Mouse (Mus musculus): ENCODE measurements around the gene Map6. TPM values are rescaled to one million over a fixed set of nuclear protein-coding genes. Genes with fewer than 3 reads are reported as not detected.
A peak's percentile ranks its signal among the peaks of the same experiment; 100 is the strongest.

The Map6 gene
- total RNA-seq, 2 experiments from 2014 or later, result 3.0 to 4.3 TPM

DNA sequence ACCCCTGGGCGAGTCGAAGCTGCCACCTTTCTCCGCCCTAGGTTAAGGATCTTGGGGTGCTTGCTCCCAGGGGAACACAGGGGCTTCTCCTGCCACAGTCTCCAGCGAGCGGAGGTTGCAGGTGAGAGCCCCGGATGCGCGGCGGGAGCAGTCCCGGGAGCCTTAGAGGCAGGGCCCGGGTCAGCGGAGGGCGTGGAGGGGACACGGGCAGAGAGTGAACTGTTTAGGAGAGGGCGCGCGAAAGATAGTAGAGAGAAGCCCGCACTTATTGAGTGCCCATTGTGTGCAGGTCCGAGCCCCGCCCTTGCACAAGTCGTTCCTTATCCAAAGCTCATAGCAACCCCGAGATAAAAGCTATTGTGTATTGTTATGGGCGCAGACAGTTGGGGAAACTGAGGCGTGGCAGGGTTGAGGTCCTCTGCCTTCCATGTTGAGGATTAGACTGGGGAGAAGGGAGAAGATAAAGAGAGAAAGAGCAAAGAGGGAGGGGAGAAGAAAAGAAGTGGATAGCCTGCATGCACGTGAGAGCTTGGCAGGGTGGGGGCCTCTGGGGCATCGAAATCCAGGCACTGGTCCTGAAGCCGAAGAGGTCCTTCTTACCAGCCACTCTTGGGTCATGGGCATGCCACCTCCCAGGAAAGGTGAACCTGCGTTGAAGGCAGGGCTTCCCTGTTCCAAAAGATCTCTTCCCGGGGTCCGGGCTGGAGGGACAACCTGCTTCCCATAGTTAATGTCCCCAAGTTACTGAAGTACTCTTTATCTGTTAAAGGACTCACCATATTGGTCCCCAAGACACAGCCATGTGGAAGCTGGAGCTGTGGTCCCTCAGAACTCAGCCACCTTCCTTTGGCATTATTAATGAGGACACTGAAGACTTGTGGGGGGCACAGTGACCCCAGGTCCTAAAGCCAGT, 115.1 kb downstream of the Map6 start:
- DNase-seq, result peak; percentile 44
- intact Hi-C loops (cut with DNase I), result no loop called here

DNA sequence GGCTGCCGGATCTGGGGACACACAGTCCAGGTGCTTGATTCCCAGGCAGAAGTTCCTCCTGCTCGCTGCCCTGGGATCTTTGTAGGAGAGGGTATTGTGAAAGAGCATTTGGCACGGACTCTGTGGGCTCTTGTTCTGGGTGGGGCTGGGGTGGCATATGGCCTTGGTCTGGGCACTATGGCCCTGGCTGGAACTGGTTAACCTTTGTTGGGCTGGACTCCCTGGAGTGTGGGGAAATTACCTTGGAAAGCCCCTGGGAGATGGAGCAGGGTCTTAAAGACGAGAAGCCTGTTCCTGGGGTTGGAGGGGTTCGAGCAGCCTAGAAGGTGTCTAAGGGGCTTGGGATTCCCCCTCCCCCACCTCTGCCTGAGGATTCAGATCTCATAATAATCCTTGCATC, 116.0 kb downstream of the Map6 start:
- no peak for DNase-seq
- intact Hi-C loops (cut with DNase I), result no loop called here

DNA sequence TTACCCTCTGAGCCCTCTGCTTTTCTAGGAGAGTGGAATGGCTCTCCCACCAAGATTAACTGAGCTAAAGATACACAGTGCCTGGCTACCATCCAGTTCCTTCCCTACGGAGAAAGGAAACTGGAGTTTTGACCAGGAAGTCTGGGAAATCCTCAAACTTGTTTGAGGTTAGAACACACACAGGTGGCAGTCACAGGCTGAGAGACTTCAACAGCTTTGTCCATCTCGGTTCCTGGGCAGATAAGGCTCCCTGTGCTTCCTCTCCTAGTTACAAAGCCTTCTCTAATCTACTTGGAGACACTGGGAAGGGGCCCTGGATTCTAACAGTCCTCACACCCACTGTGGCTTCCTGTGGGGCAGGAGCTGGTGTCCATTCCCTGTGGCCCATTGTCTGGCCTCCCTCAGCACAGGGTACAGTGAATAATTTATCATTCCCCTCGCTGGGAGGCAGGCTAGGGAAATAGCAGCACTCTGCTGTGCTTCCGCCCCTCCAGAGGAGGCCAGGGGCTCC, 116.9 kb downstream of the Map6 start:
- DNase-seq, result peak; percentile 50 to 58
- intact Hi-C loops (cut with DNase I), result loop anchor here (2.0 kb wide), 1 partner anchor 19 kb away; no protein-coding TSS in a partner anchor

DNA sequence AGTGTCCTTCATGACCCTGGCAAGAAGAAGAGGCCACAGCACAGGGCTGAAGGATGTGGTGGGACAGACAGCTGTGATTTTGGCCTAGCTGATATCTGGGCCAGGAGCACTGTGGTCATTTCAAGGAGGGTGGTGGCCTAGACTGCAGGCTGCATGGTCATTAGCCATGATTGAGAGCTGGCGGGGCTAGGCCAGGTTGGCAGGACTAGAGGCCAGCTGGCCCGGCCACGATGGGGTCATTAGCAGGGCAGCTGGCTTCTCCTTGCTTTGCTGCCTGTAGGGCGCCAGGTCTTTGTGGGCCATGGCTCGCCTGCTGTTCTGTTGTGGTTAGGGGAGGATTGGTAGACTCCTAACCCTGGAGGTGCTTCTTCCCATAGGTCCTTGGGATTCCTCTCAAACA, 118.8 kb downstream of the Map6 start:
- DNase-seq, result peak; percentile 44 to 72
- intact Hi-C loops (cut with DNase I), result loop anchor here (5.0 kb wide), 1 partner anchor 41 kb away; no protein-coding TSS in a partner anchor

Other genes with a start within 250 kb of the Map6 start
- 10 to 100 TPM; 28.2 to 28.3 TPM for gene Uvrag, start 126.3 kb upstream of the Map6 start, total RNA-seq (2021)
- 100 to 1,000 TPM; 256 to 300 TPM for gene Dgat2, start 84.7 kb upstream of the Map6 start, total RNA-seq (2021)
- not detected for gene Mogat2, start 28.8 kb upstream of the Map6 start, total RNA-seq (2021)
- 100 to 1,000 TPM; 387 to 469 TPM for gene Serpinh1, start 85.8 kb downstream of the Map6 start, total RNA-seq (2021)
- gene Gdpd5, start 114.0 kb downstream of the Map6 start, total RNA-seq (2021), result 10 to 100 TPM; 32.8 to 33.0 TPM
- under 1 TPM; 0.15 to 0.29 TPM for gene Klhl35, start 198.6 kb downstream of the Map6 start, total RNA-seq (2021)
- gene Rps3, start 216.3 kb downstream of the Map6 start, total RNA-seq (2021), result 100 to 1,000 TPM; 289 to 327 TPM